Mouse (Mus musculus) ovary, adult 18-20 months (tissue): Measurements from ENCODE around the gene Nudcd3.
A peak's percentile ranks its signal among the peaks of the same experiment; 100 is the strongest.

Experiments
- DNase-seq: peaks from one replicate; pipeline ENCODE4 v3.0.0; 2022; ENCODE audit warnings: low spot score, mixed read lengths

The Nudcd3 gene

GRCm38 (mm10) chr11:6200087-6200569 is at the start of gene Nudcd3:
TSS of gene Nudcd3 (minus strand) at chr11:6200415.
- peak; percentile 73 for DNase-seq

- DNase-seq, result no peak
These were observed 44.5 kb upstream of the Nudcd3 start for GRCm38 (mm10) chr11:6244707-6245106.

GRCm38 (mm10) chr11:6233025-6233424 is 32.8 kb upstream of the Nudcd3 start:
- DNase-seq, result no peak

- no peak for DNase-seq
These were observed 29.8 kb upstream of the Nudcd3 start, which contains the start of gene Npc1l1 for GRCm38 (mm10) chr11:6230012-6230411. TSS of gene Npc1l1 (minus strand) at chr11:6230143.

- no peak for DNase-seq
These were observed 24.5 kb upstream of the Nudcd3 start for GRCm38 (mm10) chr11:6224541-6225229.

- no peak for DNase-seq
These were observed 22.0 kb upstream of the Nudcd3 start for GRCm38 (mm10) chr11:6222187-6222586.

- DNase-seq, result no peak
These were observed 19.8 kb upstream of the Nudcd3 start for GRCm38 (mm10) chr11:6219967-6220366.

GRCm38 (mm10) chr11:6218189-6218896 is 18.1 kb upstream of the Nudcd3 start:
- DNase-seq, result no peak

GRCm38 (mm10) chr11:6216834-6217233 is 16.6 kb upstream of the Nudcd3 start:
- DNase-seq, result no peak

GRCm38 (mm10) chr11:6208158-6208557 is 7.9 kb upstream of the Nudcd3 start:
- no peak for DNase-seq

GRCm38 (mm10) chr11:6207090-6207489 is 6.9 kb upstream of the Nudcd3 start:
- no peak for DNase-seq

- no peak for DNase-seq
These were observed 355 bp upstream of the Nudcd3 start for GRCm38 (mm10) chr11:6200570-6200969.

GRCm38 (mm10) chr11:6199410-6200086 is 667 bp downstream of the Nudcd3 start, which contains the start of gene A730071L15Rik:
TSS of gene A730071L15Rik (plus strand) at chr11:6200029.
- DNase-seq, result peak; percentile 6

GRCm38 (mm10) chr11:6198449-6198848 is 1.8 kb downstream of the Nudcd3 start:
- no peak for DNase-seq

- DNase-seq, result no peak
These were observed 3.4 kb downstream of the Nudcd3 start for GRCm38 (mm10) chr11:6196780-6197179.

GRCm38 (mm10) chr11:6187878-6188277 is 12.3 kb downstream of the Nudcd3 start:
- DNase-seq, result peak; percentile 62

GRCm38 (mm10) chr11:6187399-6187798 is 12.8 kb downstream of the Nudcd3 start:
- DNase-seq, result no peak

GRCm38 (mm10) chr11:6184202-6184935 is 15.8 kb downstream of the Nudcd3 start:
- DNase-seq, result no peak

- DNase-seq, result no peak
These were observed 17.0 kb downstream of the Nudcd3 start for GRCm38 (mm10) chr11:6183246-6183645.

- DNase-seq, result no peak
These were observed 19.3 kb downstream of the Nudcd3 start for GRCm38 (mm10) chr11:6180811-6181399.

GRCm38 (mm10) chr11:6179194-6179593 is 21.0 kb downstream of the Nudcd3 start:
- no peak for DNase-seq
